Comparison of ENCODE assay signal across 7 mouse cellular contexts in genomic region chr4:58986540-58987190, GRCm38 (mm10). TPM values are rescaled to one million over a fixed set of nuclear protein-coding genes. Genes with fewer than 3 reads are reported as not detected.
DNase-seq lines count a peak whose midpoint lies in the region; ATAC-seq and TF ChIP-seq lines count a peak whose summit lies in the region.

Gene Ptgr1, minus strand, starts transcription at chr4:58987119.

- peak within 1 kb of the TSS; percentile 77 for H3K9ac ChIP-seq in embryonic facial prominence, embryonic 13.5 days
- peak within 1 kb of the TSS; percentile 64 for H3K9ac ChIP-seq in heart, adult 2 months (ENCODE audit: low read depth, low read length)
- peak within 1 kb of the TSS; percentile 74 for H3K9ac ChIP-seq in limb, embryonic 13.5 days
- H3K9ac ChIP-seq in midbrain, embryonic 15.5 days, result peak within 1 kb of the TSS; percentile 37

- 0 out of 2 replicates have a peak, but pooled peaks cover 5% of the 10 kb centered on the region for H3K36me3 ChIP-seq in embryonic facial prominence, embryonic 13.5 days
- H3K36me3 ChIP-seq in heart, adult 2 months (ENCODE audit: control insufficient read depth, insufficient read depth, low read length), result no peaks in the 10 kb centered on the region
- no peaks in the 10 kb centered on the region for H3K36me3 ChIP-seq in limb, embryonic 13.5 days
- H3K36me3 ChIP-seq in midbrain, embryonic 15.5 days (replicated peaks), result no peaks in the 10 kb centered on the region

- H3K27ac ChIP-seq in embryonic facial prominence, embryonic 13.5 days, result peak within 1 kb of the TSS; percentile 74
- peak within 1 kb of the TSS; percentile 43 for H3K27ac ChIP-seq in heart, adult 2 months
- peak within 1 kb of the TSS; percentile 48; the same call in 1 of the 2 replicates for H3K27ac ChIP-seq in limb, embryonic 13.5 days
- H3K27ac ChIP-seq in midbrain, embryonic 15.5 days, result no peak within 1 kb of the TSS

- H3K4me2 ChIP-seq in embryonic facial prominence, embryonic 13.5 days, result peak within 1 kb of the TSS; percentile 77
- peak within 1 kb of the TSS; percentile 79 for H3K4me2 ChIP-seq in limb, embryonic 13.5 days (replicated peaks)
- H3K4me2 ChIP-seq in midbrain, embryonic 15.5 days, result peak within 1 kb of the TSS; percentile 91

- TF ChIP-seq POLR2A in heart, adult 2 months (IDR thresholded peaks at IDR 0.05; ENCODE audit: insufficient read depth, low read depth, low read length), result peak; percentile 62; the same call in 1 of the 2 replicates

- H3K4me3 ChIP-seq in embryonic facial prominence, embryonic 13.5 days, result peak within 1 kb of the TSS; percentile 64
- peak within 1 kb of the TSS; percentile 60 for H3K4me3 ChIP-seq in heart, adult 2 months
- H3K4me3 ChIP-seq in limb, embryonic 13.5 days, result peak within 1 kb of the TSS; percentile 67
- peak within 1 kb of the TSS; percentile 46 for H3K4me3 ChIP-seq in midbrain, embryonic 15.5 days

- no peaks in the 10 kb centered on the region for H3K79me2 ChIP-seq in heart, adult 2 months (replicated peaks; ENCODE audit: control insufficient read depth, insufficient read depth, low read length)

- no peak for TF ChIP-seq EP300 in heart, adult 2 months (IDR thresholded peaks at IDR 0.05; ENCODE audit: insufficient read depth, low read depth, low read length)

- ATAC-seq in embryonic facial prominence, embryonic 13.5 days (ENCODE audit: insufficient number of reproducible peaks, insufficient read depth, low FRiP score, low TSS enrichment, low read depth), result peak; percentile 37; the same call in 1 of the 2 replicates
- peak; percentile 68 for ATAC-seq in limb, embryonic 13.5 days (ENCODE audit: low FRiP score, low read depth)
- ATAC-seq in midbrain, embryonic 15.5 days (replicated peaks), result peak; percentile 83

- H3K27me3 ChIP-seq in embryonic facial prominence, embryonic 13.5 days, result no peaks in the 10 kb centered on the region
- no peaks in the 10 kb centered on the region for H3K27me3 ChIP-seq in heart, adult 2 months (ENCODE audit: control insufficient read depth, insufficient read depth, low read length)
- no peaks in the 10 kb centered on the region for H3K27me3 ChIP-seq in limb, embryonic 13.5 days
- peaks cover 6% of the 10 kb centered on the region; the same call in 1 of the 2 replicates for H3K27me3 ChIP-seq in midbrain, embryonic 15.5 days (replicated peaks)

- no peaks in the 10 kb centered on the region for H3K9me3 ChIP-seq in embryonic facial prominence, embryonic 13.5 days
- H3K9me3 ChIP-seq in limb, embryonic 13.5 days, result no peaks in the 10 kb centered on the region
- H3K9me3 ChIP-seq in midbrain, embryonic 15.5 days, result no peaks in the 10 kb centered on the region

- peaks cover 11% of the 10 kb centered on the region for H3K4me1 ChIP-seq in embryonic facial prominence, embryonic 13.5 days
- H3K4me1 ChIP-seq in heart, adult 2 months (ENCODE audit: control insufficient read depth, insufficient read depth, low read length), result peaks cover 1% of the 10 kb centered on the region; the same call in 1 of the 2 replicates
- H3K4me1 ChIP-seq in limb, embryonic 13.5 days, result peaks cover 10% of the 10 kb centered on the region
- H3K4me1 ChIP-seq in midbrain, embryonic 15.5 days, result peaks cover 7% of the 10 kb centered on the region

- WGBS in embryonic facial prominence, embryonic 13.5 days, result 2% methylated on average over 28 of the region's 28 CpGs
- under 1% methylated on average over 28 of the region's 28 CpGs for WGBS in heart, adult 2 months
- WGBS in limb, embryonic 13.5 days, result under 1% methylated on average over 28 of the region's 28 CpGs
- 2% methylated on average over 28 of the region's 28 CpGs for WGBS in midbrain, embryonic 15.5 days

- peak; percentile 91 for DNase-seq in adrenal gland, postnatal 14 days
- DNase-seq in heart, adult 2 months, result peak; percentile 79 to 86
- peak; percentile 83 to 89 for DNase-seq in kidney, adult 8-10 months
- peak; percentile 69 to 73 for DNase-seq in spleen, postnatal 14 days (ENCODE audit: low spot score in 2 of 2)

- intact Hi-C loops in heart, adult 2 months (cut with DNase I), result loop anchor here (5.0 kb wide), 1 partner anchor 201 kb away; the partner anchor contains the start of gene Ugcg

- no peak for TF ChIP-seq CTCF in heart, adult 2 months (IDR thresholded peaks at IDR 0.05)

RNA-seq across cellular contexts. Expression of gene Ptgr1, which starts in this region (rescaled TPM):
- 14.6 and 18.1 TPM in 2 replicates for total RNA-seq in adrenal gland, postnatal 14 days (2021)
- 21.0 and 24.8 TPM in 2 replicates for polyA plus RNA-seq in embryonic facial prominence, embryonic 13.5 days (2015; fragmentation: Nextera tagmentation; extraction: Ambion mirVana)
- total RNA-seq in heart, adult 2 months (2021), result 1 to 10 TPM; 3.0 to 3.1 TPM
- 1.6 and 2.7 TPM in 2 replicates for polyA plus RNA-seq in heart, adult 2 months (2012; rRNA removed)
- 23.8 and 25.5 TPM in 2 replicates for polyA plus RNA-seq in limb, embryonic 13.5 days (2015; fragmentation: Nextera tagmentation; extraction: Ambion mirVana)
- polyA plus RNA-seq in midbrain, embryonic 15.5 days (2015; fragmentation: Nextera tagmentation; extraction: Ambion mirVana), result 3.2 and 4.2 TPM in 2 replicates
